Mouse (Mus musculus) embryonic facial prominence, embryonic 12.5 days (tissue): Measurements from ENCODE around the gene Cmah. TPM values are rescaled to one million over a fixed set of nuclear protein-coding genes. Genes with fewer than 3 reads are reported as not detected.
"Not testable (repeated sequence)": the region's sequence is repeated elsewhere in the genome, so short reads cannot be mapped to it uniquely, and the experiment has no call there.

ENCODE experiments used
- ATAC-seq: fragments of 200-750 bp; cut with Nextera tagmentation; 2 replicates; pipeline ENCODE4 v1.8.0; 2017; ENCODE audit not compliant: insufficient number of reproducible peaks, insufficient read depth, low FRiP score, low TSS enrichment
- H3K27ac ChIP-seq: fragments of 300-500 bp; sonication (generic); 2 replicates; pipeline ENCODE4 v1.5.1; 2016; ENCODE audit warnings: mild to moderate bottlenecking
- H3K27me3 ChIP-seq: fragments of 300-500 bp; sonication (generic); 2 replicates; pipeline ENCODE4 v1.6.1; 2016; ENCODE audit warnings: mild to moderate bottlenecking, moderate library complexity
- H3K36me3 ChIP-seq: fragments of 300-500 bp; sonication (generic); 2 replicates; pipeline ENCODE4 v1.6.1; 2016; ENCODE audit warnings: mild to moderate bottlenecking
- H3K4me1 ChIP-seq: fragments of 300-500 bp; sonication (generic); 2 replicates; pipeline ENCODE4 v1.6.1; 2016
- H3K4me2 ChIP-seq: fragments of 300-500 bp; sonication (generic); replicated peaks from 2 replicates; pipeline ENCODE4 v1.6.1; 2016; ENCODE audit warnings: mild to moderate bottlenecking, moderate library complexity
- H3K4me3 ChIP-seq: fragments of 300-500 bp; sonication (generic); 2 replicates; pipeline ENCODE4 v1.5.1; 2016; ENCODE audit warnings: mild to moderate bottlenecking
- H3K9ac ChIP-seq: fragments of 300-500 bp; sonication (generic); 2 replicates; pipeline ENCODE4 v1.6.1; 2016; ENCODE audit warnings: mild to moderate bottlenecking, moderate library complexity
- H3K9me3 ChIP-seq: fragments of 300-500 bp; sonication (generic); 2 replicates; pipeline ENCODE4 v1.6.1; 2016; ENCODE audit warnings: mild to moderate bottlenecking, moderate library complexity
- WGBS: fragments of 180-500 bp; shearing (Covaris S2); methylation state at CpG from one replicate; pipeline ENCODE4 v1.1.7; 2016; 5-methylcytosine and 5-hydroxymethylcytosine counted together
- polyA plus RNA-seq: library from polyadenylated mRNA; unstranded; fragments of >200 nt; fragmentation: Nextera tagmentation; extraction: Ambion mirVana; gene quantifications from 2 replicates; pipeline ENCODE4 v1.2.1, GENCODE M21; 2016

The Cmah gene
- polyA plus RNA-seq, 1 experiment from 2014 or later: 0.24 TPM

DNA sequence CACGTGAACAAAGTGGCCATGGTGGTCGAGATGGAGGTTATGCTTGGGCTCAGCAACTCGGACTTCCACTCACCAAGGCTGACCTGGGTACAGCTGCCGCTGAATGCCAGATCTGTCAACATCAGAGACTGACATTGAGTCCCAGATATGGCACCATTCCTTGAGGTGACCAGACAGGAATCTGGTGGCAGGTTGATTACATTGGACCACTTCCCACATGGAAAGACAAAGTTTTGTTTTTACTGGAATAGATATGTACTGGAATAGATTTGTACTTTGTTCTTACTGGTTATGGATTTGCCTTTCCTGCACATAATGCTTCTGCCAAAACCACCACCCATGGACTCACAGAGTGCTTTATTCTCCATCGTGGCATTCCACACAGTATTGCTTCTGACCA lies 27.5 kb downstream of the Cmah start:
- no peaks in the 10 kb centered on the region for H3K4me1 ChIP-seq
- H3K27ac ChIP-seq: no peak overlapping the region
- H3K36me3 ChIP-seq: no peaks in the 10 kb centered on the region
- WGBS: 85% methylated on average over 5 of the region's 5 CpGs
- no peak overlapping the region for H3K4me3 ChIP-seq
- H3K27me3 ChIP-seq: no peaks in the 10 kb centered on the region
- ATAC-seq: no peak
- H3K9me3 ChIP-seq: 0 out of 2 replicates have a peak, but pooled peaks cover 6% of the 10 kb centered on the region
- H3K4me2 ChIP-seq: no peak overlapping the region
- no peak overlapping the region for H3K9ac ChIP-seq

DNA sequence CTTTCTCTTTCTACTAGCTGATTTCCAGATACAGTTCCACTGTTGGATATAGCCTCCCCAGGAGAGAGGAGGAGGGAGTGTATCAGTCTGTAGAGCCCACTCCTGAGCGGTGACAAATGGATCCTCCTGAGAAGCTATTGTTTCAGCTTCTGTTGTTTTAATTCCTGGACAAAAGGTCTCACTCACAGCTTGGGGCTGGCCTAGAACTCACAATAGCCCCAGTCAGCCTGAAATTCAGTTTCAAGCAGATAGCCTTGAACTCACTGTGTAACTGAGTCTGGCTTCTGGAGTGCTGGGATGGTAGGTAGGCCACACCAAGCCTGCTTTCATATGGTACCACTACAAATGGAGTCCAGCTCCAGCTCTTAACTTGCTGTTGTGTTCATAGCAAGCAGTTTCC lies 32.0 kb downstream of the Cmah start:
- H3K4me2 ChIP-seq: no peak overlapping the region
- no peak overlapping the region for H3K27ac ChIP-seq
- no peaks in the 10 kb centered on the region for H3K27me3 ChIP-seq
- H3K9me3 ChIP-seq: no peaks in the 10 kb centered on the region
- 88% methylated on average over 1 of the region's 1 CpGs for WGBS
- no peak overlapping the region for H3K9ac ChIP-seq
- ATAC-seq: no peak
- no peaks in the 10 kb centered on the region for H3K4me1 ChIP-seq
- no peak overlapping the region for H3K4me3 ChIP-seq
- no peaks in the 10 kb centered on the region for H3K36me3 ChIP-seq

DNA sequence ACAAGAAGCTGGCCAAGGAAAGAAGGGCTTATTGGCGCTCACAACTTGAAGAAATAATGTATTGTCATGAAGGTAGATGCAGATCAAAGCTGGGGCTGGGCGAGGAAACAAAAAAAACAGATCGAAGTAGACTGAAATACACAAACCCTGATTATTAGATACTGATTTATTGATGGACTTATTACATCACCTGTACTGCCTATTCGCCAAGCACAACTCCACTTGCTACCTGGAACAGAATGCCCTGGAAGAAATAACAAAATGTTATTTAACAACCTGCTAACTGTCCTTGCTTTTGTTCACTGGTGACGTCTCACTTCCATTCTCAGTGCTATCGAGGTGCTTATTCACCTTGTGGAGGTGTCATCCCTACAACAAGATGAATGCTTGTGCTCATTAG lies 38.0 kb downstream of the Cmah start:
- H3K4me3 ChIP-seq: no peak overlapping the region
- no peaks in the 10 kb centered on the region for H3K9me3 ChIP-seq
- H3K4me2 ChIP-seq: no peak overlapping the region
- H3K4me1 ChIP-seq: no peaks in the 10 kb centered on the region
- no peaks in the 10 kb centered on the region for H3K27me3 ChIP-seq
- H3K27ac ChIP-seq: no peak overlapping the region
- ATAC-seq: no peak
- WGBS: 91% methylated on average over 6 of the region's 6 CpGs
- no peaks in the 10 kb centered on the region for H3K36me3 ChIP-seq
- H3K9ac ChIP-seq: no peak overlapping the region

DNA sequence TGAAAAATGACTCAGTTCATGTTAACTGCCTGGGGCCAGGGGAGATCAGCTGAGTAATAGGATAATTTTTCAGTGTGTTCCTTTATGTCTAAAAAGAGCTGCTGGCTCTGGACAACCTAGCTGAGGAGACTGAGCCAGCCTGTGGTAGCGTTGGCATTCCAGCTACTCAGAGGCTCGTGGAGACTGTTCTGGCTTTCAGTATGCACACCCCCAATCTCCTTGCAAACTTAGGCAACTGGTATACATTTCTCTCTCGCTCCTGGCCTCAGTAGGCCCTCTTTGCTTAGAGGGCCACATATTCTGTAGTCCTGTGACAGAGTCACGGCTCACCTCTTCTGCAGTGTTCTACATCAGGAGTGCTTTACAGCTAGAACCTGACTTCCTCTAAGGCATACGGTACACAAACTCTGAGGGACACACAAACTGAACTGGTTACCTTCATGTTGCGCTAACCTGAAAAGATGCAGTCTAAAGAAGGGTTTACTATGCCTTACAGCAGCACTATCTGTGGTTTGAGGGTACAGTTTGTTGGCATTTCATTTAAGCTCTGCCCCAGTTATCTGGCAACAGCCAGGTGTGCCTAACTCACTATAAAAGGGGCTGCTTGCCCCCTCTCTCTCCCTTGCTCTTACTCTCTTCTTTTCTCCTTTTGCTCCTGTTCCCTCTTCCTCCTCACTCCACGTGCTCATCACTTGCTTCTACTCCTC lies 45.8 kb downstream of the Cmah start:
- Histone ChIP-seq H3K9me3 (no peaks in the 10 kb centered on the region), H3K9ac (no peak overlapping the region), H3K4me2 (no peak overlapping the region), H3K27ac (no peak overlapping the region), H3K36me3 (no peaks in the 10 kb centered on the region), H3K4me1 (no peaks in the 10 kb centered on the region), H3K4me3 (no peak overlapping the region), H3K27me3 (no peaks in the 10 kb centered on the region)
- ATAC-seq: no peak
- WGBS: 85% methylated on average over 7 of the region's 7 CpGs

DNA sequence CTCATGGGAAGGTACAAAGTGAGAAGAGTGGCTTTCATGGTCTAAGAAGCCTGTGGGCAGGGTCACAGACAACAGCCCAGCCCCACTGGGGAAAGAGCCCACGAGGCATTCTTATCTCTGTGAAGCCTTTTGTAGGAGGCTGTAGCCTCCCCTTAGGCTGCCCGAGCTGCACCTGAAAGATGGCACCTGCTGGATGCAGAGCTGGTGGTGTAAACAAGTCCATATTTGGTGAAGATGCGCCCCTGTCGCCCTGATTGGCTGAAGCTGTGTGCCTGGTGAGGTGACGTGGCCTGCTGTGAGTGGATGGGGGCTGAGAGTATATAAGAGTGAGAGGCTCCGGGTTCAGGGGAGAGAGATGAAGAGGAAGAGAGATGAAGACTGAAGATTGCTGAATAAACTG lies 47.4 kb downstream of the Cmah start:
- H3K4me1 ChIP-seq, ATAC-seq, H3K4me3 ChIP-seq, H3K4me2 ChIP-seq, H3K9ac ChIP-seq, H3K27ac ChIP-seq, H3K9me3 ChIP-seq, H3K27me3 ChIP-seq, H3K36me3 ChIP-seq: not testable (repeated sequence)
- WGBS: 78% methylated on average over 6 of the region's 6 CpGs

DNA sequence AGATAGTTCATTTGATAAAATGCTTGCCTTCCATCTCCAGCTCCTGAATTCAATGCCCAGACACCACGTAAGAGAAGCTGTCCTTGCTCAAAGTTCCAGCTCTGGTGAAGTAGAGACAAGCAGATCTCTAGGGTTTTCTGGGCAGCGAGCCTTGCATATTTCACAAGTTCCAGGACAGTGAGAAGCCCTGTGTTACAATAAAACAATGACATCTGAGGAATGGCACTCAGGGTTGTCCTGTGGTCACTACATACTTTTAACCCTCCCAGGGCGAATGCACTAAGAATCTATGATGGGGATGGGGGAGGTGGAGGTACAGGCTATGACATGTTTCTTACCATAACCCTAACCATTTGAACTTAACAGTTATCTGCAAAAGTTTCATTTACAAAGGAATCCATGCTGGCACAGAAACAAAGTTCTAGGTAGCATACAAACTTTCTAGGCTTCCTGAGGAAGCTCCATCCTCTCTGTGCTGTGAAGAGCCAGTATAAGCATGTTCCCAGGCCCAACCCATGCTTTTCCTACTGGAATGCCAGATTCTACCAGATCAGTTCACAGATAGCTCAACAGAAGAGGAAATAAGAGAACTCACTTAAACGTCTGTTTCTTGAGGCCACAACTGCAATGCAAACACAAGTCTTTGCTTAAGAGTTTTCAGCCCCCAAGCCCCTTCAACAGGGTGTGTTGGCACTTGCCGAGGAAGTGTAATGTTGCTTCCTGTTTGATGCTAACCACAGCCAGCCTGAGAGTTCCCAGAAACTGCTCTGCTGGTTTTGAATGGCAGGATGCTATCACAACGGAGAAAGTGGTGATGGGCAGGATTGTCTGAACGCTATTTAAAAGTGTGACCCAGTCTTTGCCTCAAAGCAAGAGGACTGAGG lies 48.4 kb downstream of the Cmah start:
- Histone ChIP-seq H3K27me3 (no peaks in the 10 kb centered on the region), H3K27ac (no peak overlapping the region), H3K4me2 (no peak overlapping the region), H3K9ac (no peak overlapping the region), H3K4me3 (no peak overlapping the region), H3K9me3 (no peaks in the 10 kb centered on the region), H3K36me3 (no peaks in the 10 kb centered on the region), H3K4me1 (no peaks in the 10 kb centered on the region)
- ATAC-seq: no peak
- WGBS: 63% methylated on average over 7 of the region's 7 CpGs

DNA sequence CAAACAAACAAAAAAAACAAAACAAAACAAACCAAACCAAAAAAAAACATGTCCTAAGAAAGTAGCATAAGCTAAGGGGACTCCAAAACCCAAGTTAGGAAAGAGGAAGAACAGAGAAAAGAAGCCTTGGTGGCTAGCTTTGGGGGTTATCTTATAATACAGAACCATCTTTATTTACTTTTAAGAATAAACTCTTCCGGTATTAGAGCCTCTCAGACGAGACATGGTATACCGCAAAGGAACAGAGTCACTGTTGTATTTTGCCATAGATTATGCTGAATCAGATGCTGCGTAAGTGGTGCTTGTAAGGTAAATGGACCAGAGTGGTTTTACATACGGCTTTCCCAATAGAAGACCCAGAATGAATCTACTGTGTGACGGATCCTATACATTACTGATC lies 53.5 kb downstream of the Cmah start:
- WGBS: 86% methylated on average over 6 of the region's 6 CpGs

DNA sequence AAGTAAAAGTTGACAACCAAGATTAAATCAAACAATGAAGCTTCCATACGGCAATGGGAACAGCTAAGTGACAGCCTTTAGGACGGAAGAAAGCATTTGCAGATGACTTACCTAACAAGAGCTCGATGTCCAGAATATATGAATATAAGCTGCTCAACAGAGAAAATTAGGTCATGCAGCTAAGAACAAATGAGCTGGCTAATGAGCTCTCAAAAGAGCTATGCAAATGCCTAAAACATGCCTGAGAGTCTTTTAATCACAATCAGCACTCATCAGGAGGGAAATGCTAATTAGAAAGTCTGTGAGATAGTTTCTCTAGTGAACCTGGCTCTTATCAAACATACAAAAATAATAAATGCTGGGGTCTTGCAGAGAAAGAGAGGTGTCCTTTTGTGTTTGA lies 56.7 kb downstream of the Cmah start:
- H3K4me3 ChIP-seq: no peak overlapping the region
- H3K27me3 ChIP-seq: no peaks in the 10 kb centered on the region
- 73% methylated on average over 3 of the region's 3 CpGs for WGBS
- no peaks in the 10 kb centered on the region for H3K4me1 ChIP-seq
- no peak overlapping the region for H3K4me2 ChIP-seq
- H3K27ac ChIP-seq: no peak overlapping the region
- H3K9me3 ChIP-seq: no peaks in the 10 kb centered on the region
- ATAC-seq: no peak
- no peak overlapping the region for H3K9ac ChIP-seq
- H3K36me3 ChIP-seq: no peaks in the 10 kb centered on the region

More for the DNA sequence above, 53.5 kb downstream of the Cmah start:
- Histone ChIP-seq H3K27me3 (no peaks in the 10 kb centered on the region), H3K4me2 (no peak overlapping the region), H3K9ac (no peak overlapping the region), H3K9me3 (no peaks in the 10 kb centered on the region), H3K4me1 (no peaks in the 10 kb centered on the region), H3K36me3 (no peaks in the 10 kb centered on the region), H3K4me3 (no peak overlapping the region), H3K27ac (no peak overlapping the region)
- no peak for ATAC-seq

DNA sequence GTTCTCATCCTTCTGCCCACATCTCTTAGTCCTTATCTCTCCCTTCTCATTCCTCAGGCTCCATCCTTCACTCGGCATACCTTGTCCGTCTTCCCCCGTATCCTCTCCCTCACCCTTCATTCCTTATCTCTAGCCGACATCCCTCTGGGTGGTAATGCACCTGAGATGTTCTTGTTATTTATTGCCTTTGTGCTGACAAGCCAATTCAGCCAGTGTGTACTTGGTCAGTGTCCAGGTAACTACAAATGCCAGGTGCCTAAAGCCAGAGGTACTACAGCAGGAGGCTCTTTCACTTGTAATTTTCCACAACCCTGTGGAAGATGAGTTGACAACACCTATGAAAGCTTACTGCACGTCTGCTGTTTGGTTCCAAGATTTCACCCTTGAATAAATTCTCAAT lies 64.7 kb downstream of the Cmah start:
- no peak for ATAC-seq
- WGBS: 86% methylated on average over 5 of the region's 5 CpGs

DNA sequence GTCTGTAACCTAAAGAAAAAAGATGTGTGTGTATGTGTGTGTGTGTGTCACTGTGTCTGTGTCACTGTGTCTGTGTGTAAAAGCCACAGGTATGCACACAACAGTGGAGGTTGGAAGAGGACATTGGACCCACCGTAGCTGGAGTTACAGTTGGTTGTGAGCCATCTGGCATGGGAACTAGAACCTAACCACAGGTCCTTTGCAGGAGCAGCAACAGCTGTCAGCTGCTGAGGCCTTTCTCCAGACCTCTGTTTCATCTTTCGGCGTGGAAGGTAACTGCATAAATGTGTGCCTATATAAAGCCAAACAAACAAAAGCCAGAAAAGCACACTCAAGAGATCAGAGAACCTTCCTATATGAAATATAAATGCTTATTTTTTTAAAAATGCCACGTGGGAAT lies 65.5 kb downstream of the Cmah start:
- Histone ChIP-seq H3K4me2 (no peak overlapping the region), H3K4me1 (peaks cover 9% of the 10 kb centered on the region; the same call in 1 of the 2 replicates), H3K9me3 (no peaks in the 10 kb centered on the region), H3K27me3 (no peaks in the 10 kb centered on the region), H3K4me3 (no peak overlapping the region), H3K27ac (no peak overlapping the region), H3K9ac (no peak overlapping the region), H3K36me3 (no peaks in the 10 kb centered on the region)
- ATAC-seq: no peak
- WGBS: 65% methylated on average over 4 of the region's 4 CpGs

More for the DNA sequence above, 64.7 kb downstream of the Cmah start:
- no peaks in the 10 kb centered on the region for H3K27me3 ChIP-seq
- no peak overlapping the region for H3K4me2 ChIP-seq
- no peak overlapping the region for H3K9ac ChIP-seq
- H3K36me3 ChIP-seq: no peaks in the 10 kb centered on the region
- H3K9me3 ChIP-seq: no peaks in the 10 kb centered on the region
- H3K27ac ChIP-seq: no peak overlapping the region
- no peak overlapping the region for H3K4me3 ChIP-seq
- peaks cover 9% of the 10 kb centered on the region; the same call in 1 of the 2 replicates for H3K4me1 ChIP-seq

DNA sequence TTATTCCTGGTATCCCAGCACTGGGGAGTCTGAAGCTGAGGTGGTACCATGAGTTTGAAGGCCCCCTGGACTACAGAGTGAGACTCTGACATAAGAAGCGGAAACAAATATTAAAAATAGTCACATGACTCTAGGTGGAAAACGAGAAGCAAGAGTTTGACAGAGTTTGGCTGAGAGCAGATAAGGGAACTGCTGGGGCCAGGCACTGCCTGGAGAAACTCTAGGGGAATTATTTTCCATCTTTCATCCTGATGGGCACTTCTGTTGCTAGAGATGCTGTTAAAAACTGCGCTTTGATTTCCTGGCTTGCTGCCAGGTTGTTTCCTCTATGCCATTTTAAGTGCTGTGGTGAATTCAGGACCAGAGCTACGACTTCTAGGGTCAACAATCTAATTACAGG lies 65.9 kb downstream of the Cmah start:
- H3K4me2 ChIP-seq: no peak overlapping the region
- no peak overlapping the region for H3K27ac ChIP-seq
- no peak overlapping the region for H3K4me3 ChIP-seq
- H3K4me1 ChIP-seq: peaks cover 9% of the 10 kb centered on the region; the same call in 1 of the 2 replicates
- no peak for ATAC-seq
- no peaks in the 10 kb centered on the region for H3K36me3 ChIP-seq
- no peaks in the 10 kb centered on the region for H3K9me3 ChIP-seq
- H3K27me3 ChIP-seq: no peaks in the 10 kb centered on the region
- WGBS: 32% methylated on average over 4 of the region's 4 CpGs
- no peak overlapping the region for H3K9ac ChIP-seq

DNA sequence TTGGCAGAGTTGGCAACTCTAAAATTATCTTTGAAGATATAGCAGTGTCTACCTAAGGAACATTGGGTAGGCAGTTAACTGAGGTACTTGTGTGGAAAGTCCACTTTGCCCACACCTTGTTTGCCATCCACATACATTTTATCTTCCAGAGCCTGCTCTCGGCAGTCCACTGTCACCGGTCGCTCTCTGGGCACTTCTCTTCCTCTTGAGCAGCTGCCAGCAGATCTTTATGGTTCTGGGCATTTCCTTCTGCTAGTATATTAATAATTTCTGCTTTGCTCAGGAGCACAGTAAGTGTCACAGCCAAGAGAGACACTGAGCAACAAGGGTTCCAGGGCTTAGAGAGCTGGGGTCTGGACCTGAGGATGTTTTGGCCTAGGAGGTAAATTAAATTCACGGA lies 68.6 kb downstream of the Cmah start:
- no peak for ATAC-seq
- Histone ChIP-seq H3K9ac (no peak overlapping the region), H3K27me3 (no peaks in the 10 kb centered on the region), H3K9me3 (no peaks in the 10 kb centered on the region), H3K36me3 (no peaks in the 10 kb centered on the region), H3K4me1 (peaks cover 9% of the 10 kb centered on the region; the same call in 1 of the 2 replicates), H3K4me3 (no peak overlapping the region), H3K27ac (no peak overlapping the region), H3K4me2 (no peak overlapping the region)
- WGBS: 90% methylated on average over 4 of the region's 4 CpGs
